Mouse (Mus musculus) T-cell, adult 2 months (primary cell): ENCODE measurements around the gene Dnah2.

ENCODE experiments used
- DNase-seq: peaks from one replicate; pipeline ENCODE4 v3.0.0; 2022; ENCODE audit warnings: low spot score

Dnah2 gene

GRCm38 (mm10) chr11:69463996-69464395, 84.9 kb downstream of the Dnah2 start:
- no peak for DNase-seq

- no peak for DNase-seq
These were observed 87.3 kb downstream of the Dnah2 start for GRCm38 (mm10) chr11:69461568-69461967.

- DNase-seq = no peak
These were observed 89.0 kb downstream of the Dnah2 start for GRCm38 (mm10) chr11:69459883-69460282.

- DNase-seq = no peak
These were observed 91.8 kb downstream of the Dnah2 start for GRCm38 (mm10) chr11:69457006-69457579.

GRCm38 (mm10) chr11:69452114-69452867, 96.6 kb downstream of the Dnah2 start:
- DNase-seq = no peak

GRCm38 (mm10) chr11:69447299-69447698, 101.6 kb downstream of the Dnah2 start:
- no peak for DNase-seq

GRCm38 (mm10) chr11:69443328-69443727, 105.6 kb downstream of the Dnah2 start:
- no peak for DNase-seq

- DNase-seq = no peak
These were observed 111.6 kb downstream of the Dnah2 start for GRCm38 (mm10) chr11:69437291-69437690.

- no peak for DNase-seq
These were observed 115.7 kb downstream of the Dnah2 start for GRCm38 (mm10) chr11:69433189-69433588.

- no peak for DNase-seq
These were observed 116.3 kb downstream of the Dnah2 start for GRCm38 (mm10) chr11:69432640-69432982.

- peak; percentile 84 for DNase-seq
These were observed 116.9 kb downstream of the Dnah2 start for GRCm38 (mm10) chr11:69431829-69432639.

- DNase-seq = no peak
These were observed 118.3 kb downstream of the Dnah2 start for GRCm38 (mm10) chr11:69430631-69431030.

- DNase-seq = no peak
These were observed 119.6 kb downstream of the Dnah2 start for GRCm38 (mm10) chr11:69429313-69429712.

GRCm38 (mm10) chr11:69428751-69429150, 120.2 kb downstream of the Dnah2 start:
- no peak for DNase-seq

GRCm38 (mm10) chr11:69426246-69426645, 122.7 kb downstream of the Dnah2 start:
- no peak for DNase-seq

- no peak for DNase-seq
These were observed 125.0 kb downstream of the Dnah2 start for GRCm38 (mm10) chr11:69423885-69424284.

GRCm38 (mm10) chr11:69422842-69423241, 126.1 kb downstream of the Dnah2 start:
- no peak for DNase-seq

GRCm38 (mm10) chr11:69421131-69421977, 127.6 kb downstream of the Dnah2 start:
- DNase-seq = no peak

GRCm38 (mm10) chr11:69420554-69421000, 128.3 kb downstream of the Dnah2 start:
- DNase-seq = no peak

- no peak for DNase-seq
These were observed 128.9 kb downstream of the Dnah2 start for GRCm38 (mm10) chr11:69419813-69420553.

GRCm38 (mm10) chr11:69419443-69419812, 129.5 kb downstream of the Dnah2 start:
- DNase-seq = no peak
